Mouse (Mus musculus): ENCODE measurements around the gene Itgb5. TPM values are rescaled to one million over a fixed set of nuclear protein-coding genes. Genes with fewer than 3 reads are reported as not detected.

Itgb5 gene
- polyA plus RNA-seq (2015; fragmentation: Nextera tagmentation; extraction: Ambion mirVana): 61.4 and 80.2 TPM in 2 replicates

DNA sequence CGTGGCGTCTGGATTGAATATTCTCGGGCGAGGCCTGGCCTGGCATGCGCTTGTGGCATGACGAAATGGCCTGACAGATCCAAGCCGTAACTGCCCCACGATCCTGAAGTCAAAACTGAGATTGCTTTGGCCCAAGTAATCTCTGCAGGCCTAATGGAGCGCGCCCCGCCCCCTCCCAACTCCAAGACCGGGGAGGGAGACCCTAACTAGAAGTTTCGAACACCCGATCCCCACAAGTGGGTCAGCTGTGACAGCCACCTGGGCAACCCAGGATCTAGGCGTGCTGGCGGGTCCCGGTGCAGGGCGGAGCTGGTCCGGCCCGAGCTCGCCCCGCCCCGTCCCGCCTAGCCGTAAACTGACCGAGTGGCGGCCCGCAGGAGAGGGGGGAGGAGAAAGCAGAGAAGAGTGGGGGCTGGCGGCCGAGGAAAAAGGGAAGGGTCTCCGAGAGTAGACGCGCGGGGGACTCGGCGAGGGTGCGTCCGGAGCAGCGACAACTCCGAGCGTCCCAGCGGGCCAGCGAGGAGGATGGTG, at the start of gene Itgb5:
TSS of gene Itgb5 (plus strand) at position 365 of the 531 bp plus-strand sequence.
- H3K27me3 ChIP-seq: 0 out of 2 replicates have a peak, but pooled peaks cover 3% of the 10 kb centered on the region
- H3K27ac ChIP-seq: peak within 1 kb of the TSS; percentile 90
- WGBS: under 1% methylated on average over 43 of the region's 43 CpGs
- peaks cover 39% of the 10 kb centered on the region for H3K4me1 ChIP-seq (replicated peaks)
- H3K9ac ChIP-seq: peak within 1 kb of the TSS; percentile 92
- H3K4me2 ChIP-seq: peak within 1 kb of the TSS; percentile 87
- H3K36me3 ChIP-seq: no peaks in the 10 kb centered on the region
- H3K4me3 ChIP-seq: peak within 1 kb of the TSS; percentile 91
- peak; percentile 84 for ATAC-seq (replicated peaks; ENCODE audit: insufficient number of reproducible peaks, insufficient read depth, low FRiP score, low read depth)
- no peaks in the 10 kb centered on the region for H3K9me3 ChIP-seq (replicated peaks)

DNA sequence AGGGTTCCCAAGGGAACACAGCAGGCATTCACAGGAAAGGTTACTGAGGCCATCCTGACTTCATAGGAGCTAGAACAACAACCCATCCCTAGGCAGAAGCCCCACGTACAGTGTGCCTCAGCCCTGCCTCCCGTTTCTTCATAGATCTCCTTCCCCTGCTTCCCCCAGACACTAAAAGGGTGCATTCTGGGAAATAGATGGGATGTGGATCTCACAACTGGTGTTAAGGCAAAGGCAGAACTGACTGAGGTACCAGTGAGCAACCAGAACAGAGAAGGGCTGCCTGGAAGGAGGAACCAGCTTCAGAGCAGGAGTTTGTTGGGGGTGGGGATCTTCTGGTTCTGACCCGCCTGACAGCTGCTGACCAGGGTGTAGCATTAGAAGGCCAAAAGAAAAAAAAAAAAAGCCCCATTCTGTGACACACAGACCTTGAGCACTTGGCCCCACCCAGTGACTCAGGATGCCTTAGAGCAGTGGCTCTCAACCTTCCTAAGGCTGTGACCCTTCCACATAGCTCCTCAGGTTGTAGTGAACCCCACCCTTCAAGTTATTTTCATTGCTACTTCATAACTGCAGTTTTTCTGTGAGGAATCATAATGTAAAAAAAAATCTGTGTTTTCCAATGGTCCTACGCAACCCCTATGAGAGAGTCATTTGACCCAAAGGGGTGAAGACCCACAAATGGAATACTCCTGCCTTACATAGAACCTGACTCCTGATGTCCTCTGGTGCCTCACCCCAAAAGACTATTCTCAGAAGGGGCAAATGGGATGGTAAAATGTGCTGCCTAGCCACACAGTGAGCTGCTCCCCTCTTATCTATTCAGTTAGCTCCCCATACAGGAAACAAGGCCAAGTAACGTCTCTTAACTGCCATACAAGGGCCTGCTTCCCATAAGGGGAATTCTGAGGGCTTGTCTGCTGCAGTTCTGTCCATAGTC, 47.4 kb upstream of the Itgb5 start:
- Histone ChIP-seq H3K36me3 (no peaks in the 10 kb centered on the region), H3K27me3 (no peaks in the 10 kb centered on the region), H3K4me3 (no peak overlapping the region), H3K4me2 (no peak overlapping the region), H3K9ac (no peak overlapping the region), H3K4me1 (replicated peaks) (peaks cover 4% of the 10 kb centered on the region; the same call in 1 of the 2 replicates), H3K27ac (no peak overlapping the region), H3K9me3 (replicated peaks) (no peaks in the 10 kb centered on the region)
- 62% methylated on average over 5 of the region's 5 CpGs for WGBS
- ATAC-seq (replicated peaks; ENCODE audit: insufficient number of reproducible peaks, insufficient read depth, low FRiP score, low read depth): no peak

DNA sequence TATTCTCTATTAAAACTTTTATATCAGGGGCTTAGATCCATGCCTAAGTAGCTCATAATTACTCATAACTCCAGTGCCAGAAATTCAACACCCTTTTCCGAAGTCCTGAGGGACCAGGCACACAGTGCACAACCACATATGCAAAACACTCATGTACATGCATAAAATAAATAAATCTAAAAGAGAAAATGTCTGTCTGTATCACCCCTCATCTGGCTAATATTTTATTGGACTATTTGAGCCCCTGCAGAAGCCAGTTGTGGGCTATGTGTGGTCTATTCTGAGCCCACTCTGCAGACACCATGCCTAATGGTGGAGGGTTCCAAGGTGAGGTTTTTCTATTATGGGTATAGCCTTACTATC, 46.8 kb upstream of the Itgb5 start:
- WGBS: 80% methylated on average over 1 of the region's 1 CpGs

DNA sequence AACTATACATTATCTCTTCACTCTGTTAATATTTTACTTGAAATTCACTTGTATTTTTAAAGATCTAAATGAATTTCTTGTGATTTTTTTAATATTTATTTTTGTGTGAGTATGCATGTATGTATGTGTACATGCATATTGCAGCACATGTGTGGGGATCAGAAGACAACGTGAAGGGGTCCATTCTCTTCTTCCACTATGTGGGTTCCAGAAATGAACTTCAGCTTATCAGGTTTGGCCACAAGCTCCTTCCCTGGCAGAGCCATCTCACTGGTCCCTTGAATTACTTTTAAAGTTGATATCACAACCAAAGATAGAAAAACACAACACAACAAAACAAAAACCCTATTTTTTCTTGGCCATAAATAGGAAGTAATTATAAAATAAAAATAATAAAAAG, 44.9 kb upstream of the Itgb5 start:
- ATAC-seq (replicated peaks; ENCODE audit: insufficient number of reproducible peaks, insufficient read depth, low FRiP score, low read depth): no peak
- Histone ChIP-seq H3K4me3 (no peak overlapping the region), H3K36me3 (no peaks in the 10 kb centered on the region), H3K27me3 (no peaks in the 10 kb centered on the region), H3K27ac (no peak overlapping the region), H3K4me1 (replicated peaks) (peaks cover 9% of the 10 kb centered on the region; the same call in 1 of the 2 replicates), H3K9ac (no peak overlapping the region), H3K9me3 (replicated peaks) (no peaks in the 10 kb centered on the region), H3K4me2 (no peak overlapping the region)
- WGBS: 81% methylated on average over 1 of the region's 1 CpGs

More for the DNA sequence above, 46.8 kb upstream of the Itgb5 start:
- no peak for ATAC-seq (replicated peaks; ENCODE audit: insufficient number of reproducible peaks, insufficient read depth, low FRiP score, low read depth)
- no peak overlapping the region for H3K4me2 ChIP-seq
- H3K4me3 ChIP-seq: no peak overlapping the region
- H3K27ac ChIP-seq: no peak overlapping the region
- no peaks in the 10 kb centered on the region for H3K36me3 ChIP-seq
- H3K4me1 ChIP-seq (replicated peaks): peaks cover 9% of the 10 kb centered on the region; the same call in 1 of the 2 replicates
- no peaks in the 10 kb centered on the region for H3K9me3 ChIP-seq (replicated peaks)
- H3K27me3 ChIP-seq: no peaks in the 10 kb centered on the region
- H3K9ac ChIP-seq: no peak overlapping the region

DNA sequence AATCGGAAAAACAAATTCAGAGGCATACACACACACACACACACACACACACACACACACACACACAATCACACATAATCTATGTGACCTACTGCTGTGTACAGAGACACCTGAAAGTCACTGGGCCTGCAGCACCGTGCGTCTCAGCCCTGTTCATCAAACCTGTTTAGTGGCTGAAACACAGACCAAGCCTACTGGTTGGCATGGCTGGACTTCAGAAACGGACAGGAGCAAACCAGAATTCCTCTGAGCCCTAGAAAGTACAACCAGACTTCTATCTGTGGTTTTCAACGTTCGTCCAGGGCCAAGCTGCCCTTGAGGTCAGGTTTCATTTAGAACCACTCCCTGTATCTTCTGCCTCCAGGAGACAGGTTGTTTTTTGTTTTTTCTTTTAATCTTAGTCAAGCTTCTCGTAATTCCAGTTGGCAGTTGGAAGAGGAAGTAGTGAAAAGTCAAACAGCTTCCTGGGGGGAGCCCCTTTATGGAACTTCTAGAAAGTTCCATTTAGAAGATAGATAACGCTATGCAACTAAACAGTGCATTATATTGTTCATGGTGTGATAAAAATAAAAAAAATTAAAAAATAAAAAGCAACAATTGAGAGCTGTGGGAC, 44.3 kb upstream of the Itgb5 start:
- H3K4me3 ChIP-seq: no peak overlapping the region
- H3K27me3 ChIP-seq: no peaks in the 10 kb centered on the region
- no peaks in the 10 kb centered on the region for H3K9me3 ChIP-seq (replicated peaks)
- no peak overlapping the region for H3K4me2 ChIP-seq
- H3K27ac ChIP-seq: no peak overlapping the region
- no peak for ATAC-seq (replicated peaks; ENCODE audit: insufficient number of reproducible peaks, insufficient read depth, low FRiP score, low read depth)
- 60% methylated on average over 8 of the region's 8 CpGs for WGBS
- peaks cover 9% of the 10 kb centered on the region; the same call in 1 of the 2 replicates for H3K4me1 ChIP-seq (replicated peaks)
- no peaks in the 10 kb centered on the region for H3K36me3 ChIP-seq
- H3K9ac ChIP-seq: no peak overlapping the region

DNA sequence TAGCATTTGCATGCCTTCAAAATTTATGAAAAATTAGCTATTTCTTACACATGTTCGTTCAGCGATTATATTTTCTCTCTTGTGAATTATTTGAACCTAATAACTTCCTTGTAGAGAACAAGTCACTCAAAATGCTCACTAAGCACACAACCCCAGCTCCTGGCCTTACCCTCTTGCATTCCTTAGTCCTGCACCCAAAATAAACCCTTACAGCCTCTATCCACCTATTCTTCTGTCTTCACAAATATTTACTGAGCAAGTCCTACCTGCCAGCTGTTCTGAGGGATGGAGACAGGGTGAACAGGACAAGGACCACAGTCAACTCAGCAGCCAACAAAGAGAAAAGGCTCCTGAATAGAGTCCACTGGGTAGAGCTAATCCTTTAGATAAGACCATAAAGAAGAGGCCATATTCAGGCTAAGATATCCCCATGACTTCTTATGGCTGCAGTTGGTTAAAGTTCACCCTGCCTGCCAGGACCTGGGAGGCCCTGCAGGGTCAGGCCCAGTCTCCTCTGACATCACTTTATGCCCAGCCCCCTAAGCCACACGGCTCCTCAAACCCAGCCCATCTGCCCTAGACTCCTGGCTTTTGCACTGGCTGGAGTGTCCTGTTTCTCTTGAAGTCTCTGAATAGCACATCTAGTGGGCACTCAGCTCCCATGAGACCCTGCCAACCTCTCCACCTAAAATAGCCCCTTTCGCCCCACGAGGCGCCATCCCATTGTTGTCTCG, 42.6 kb upstream of the Itgb5 start:
- Histone ChIP-seq H3K4me2 (no peak overlapping the region), H3K27me3 (no peaks in the 10 kb centered on the region), H3K36me3 (no peaks in the 10 kb centered on the region), H3K27ac (no peak overlapping the region), H3K4me1 (replicated peaks) (peaks cover 9% of the 10 kb centered on the region; the same call in 1 of the 2 replicates), H3K4me3 (no peak overlapping the region), H3K9me3 (replicated peaks) (no peaks in the 10 kb centered on the region), H3K9ac (no peak overlapping the region)
- WGBS: 58% methylated on average over 7 of the region's 7 CpGs
- ATAC-seq (replicated peaks; ENCODE audit: insufficient number of reproducible peaks, insufficient read depth, low FRiP score, low read depth): no peak

DNA sequence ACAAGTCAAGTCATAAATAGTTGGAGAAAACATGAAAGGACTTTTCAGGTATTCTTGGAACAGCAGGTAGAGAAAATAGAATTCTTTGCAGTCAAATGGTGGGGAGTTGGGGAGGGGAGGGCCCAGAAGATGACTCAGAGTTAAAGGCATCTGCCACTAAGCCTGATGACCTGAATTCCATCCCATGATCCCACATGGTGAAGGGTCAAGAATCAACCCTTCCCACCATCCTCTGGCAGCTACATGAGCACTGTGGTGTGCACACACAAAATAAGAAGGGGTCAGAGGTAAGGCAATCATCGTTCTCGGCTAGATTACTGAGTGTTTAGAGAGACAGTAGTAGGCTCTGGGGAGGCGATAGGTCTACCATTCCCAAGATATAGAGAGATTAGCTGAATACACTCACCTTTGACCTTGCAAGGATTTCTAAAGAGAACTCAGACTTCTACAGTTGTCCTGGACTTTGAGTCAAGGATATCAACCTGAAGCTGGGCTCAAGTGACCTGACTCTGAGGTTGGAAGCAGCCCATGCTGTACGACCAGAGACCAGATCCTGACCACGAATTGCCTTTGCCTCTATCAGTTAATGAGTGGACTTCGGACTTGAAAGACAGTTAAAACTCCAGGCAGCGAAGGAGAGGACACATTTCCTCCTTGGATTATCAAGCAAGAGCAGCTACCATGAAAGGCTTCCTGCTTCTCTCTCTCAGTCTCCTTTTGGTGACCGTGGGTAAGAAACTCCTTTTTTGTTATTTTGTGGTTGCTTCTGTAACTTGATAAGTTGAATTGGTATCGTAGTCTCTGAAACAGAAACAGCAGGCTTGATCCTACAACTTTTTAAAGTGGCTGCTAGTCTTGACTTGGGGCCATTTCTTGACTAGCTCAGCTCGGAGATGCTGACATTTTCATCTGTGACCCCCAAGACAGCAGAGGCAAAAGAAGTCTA, 35.3 kb upstream of the Itgb5 start, which contains the start of gene Muc13:
TSS of gene Muc13 (plus strand) at position 192 of the 946 bp plus-strand sequence.
- 76% methylated on average over 10 of the region's 10 CpGs for WGBS

DNA sequence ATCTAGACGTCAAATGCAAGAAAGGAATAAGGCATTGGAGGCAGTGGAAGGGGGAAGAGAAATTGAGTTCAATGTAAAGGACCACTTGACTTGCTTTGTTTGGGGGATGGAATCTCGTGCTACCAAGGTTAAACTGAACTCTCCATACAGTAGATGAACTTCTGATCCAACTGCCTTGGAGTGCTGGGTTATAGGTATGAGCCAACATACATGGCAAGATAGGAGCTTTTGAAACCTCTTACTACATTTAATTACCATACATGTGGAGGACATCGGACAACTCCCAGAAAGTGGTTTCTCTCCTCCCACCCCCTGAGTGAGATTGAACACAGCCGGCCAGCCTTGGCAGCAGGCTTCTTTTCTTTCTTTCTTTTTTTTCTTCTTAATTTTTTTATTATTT, 34.4 kb upstream of the Itgb5 start:
- Histone ChIP-seq H3K4me2 (no peak overlapping the region), H3K27ac (no peak overlapping the region), H3K9me3 (replicated peaks) (no peaks in the 10 kb centered on the region), H3K36me3 (no peaks in the 10 kb centered on the region), H3K27me3 (no peaks in the 10 kb centered on the region), H3K4me3 (no peak overlapping the region), H3K9ac (no peak overlapping the region), H3K4me1 (replicated peaks) (no peaks in the 10 kb centered on the region)
- WGBS: 69% methylated on average over 4 of the region's 4 CpGs
- ATAC-seq (replicated peaks; ENCODE audit: insufficient number of reproducible peaks, insufficient read depth, low FRiP score, low read depth): no peak

More for the DNA sequence above, 35.3 kb upstream of the Itgb5 start, which contains the start of gene Muc13:
- no peaks in the 10 kb centered on the region for H3K9me3 ChIP-seq (replicated peaks)
- H3K4me2 ChIP-seq: no peak within 1 kb of the TSS
- H3K9ac ChIP-seq: no peak within 1 kb of the TSS
- no peaks in the 10 kb centered on the region for H3K27me3 ChIP-seq
- H3K27ac ChIP-seq: no peak within 1 kb of the TSS
- H3K36me3 ChIP-seq: no peaks in the 10 kb centered on the region
- no peaks in the 10 kb centered on the region for H3K4me1 ChIP-seq (replicated peaks)
- no peak for ATAC-seq (replicated peaks; ENCODE audit: insufficient number of reproducible peaks, insufficient read depth, low FRiP score, low read depth)
- no peak within 1 kb of the TSS for H3K4me3 ChIP-seq

DNA sequence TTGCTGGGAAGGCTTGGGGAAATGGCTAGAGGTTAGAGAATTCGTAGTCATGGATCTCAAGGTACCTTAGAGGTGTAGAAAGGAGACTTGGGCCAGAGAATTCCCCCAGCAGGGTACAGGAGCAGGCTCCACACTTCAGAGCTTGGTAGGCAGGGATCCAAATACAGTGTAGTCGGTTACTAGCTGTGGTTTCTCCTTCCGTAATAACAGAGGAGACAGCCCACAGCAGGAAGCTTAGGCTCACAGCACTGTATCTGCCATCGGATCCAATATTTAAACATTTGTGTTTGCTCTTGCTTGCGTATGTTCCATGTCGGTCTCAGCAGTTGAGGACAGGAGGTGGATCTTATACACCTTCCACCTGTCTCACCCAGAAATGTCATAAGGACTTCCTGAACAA, 33.6 kb upstream of the Itgb5 start:
- no peak overlapping the region for H3K4me3 ChIP-seq
- no peak for ATAC-seq (replicated peaks; ENCODE audit: insufficient number of reproducible peaks, insufficient read depth, low FRiP score, low read depth)
- no peaks in the 10 kb centered on the region for H3K4me1 ChIP-seq (replicated peaks)
- no peaks in the 10 kb centered on the region for H3K27me3 ChIP-seq
- no peak overlapping the region for H3K4me2 ChIP-seq
- H3K27ac ChIP-seq: no peak overlapping the region
- H3K9me3 ChIP-seq (replicated peaks): no peaks in the 10 kb centered on the region
- no peaks in the 10 kb centered on the region for H3K36me3 ChIP-seq
- no peak overlapping the region for H3K9ac ChIP-seq
- WGBS: 70% methylated on average over 6 of the region's 6 CpGs

DNA sequence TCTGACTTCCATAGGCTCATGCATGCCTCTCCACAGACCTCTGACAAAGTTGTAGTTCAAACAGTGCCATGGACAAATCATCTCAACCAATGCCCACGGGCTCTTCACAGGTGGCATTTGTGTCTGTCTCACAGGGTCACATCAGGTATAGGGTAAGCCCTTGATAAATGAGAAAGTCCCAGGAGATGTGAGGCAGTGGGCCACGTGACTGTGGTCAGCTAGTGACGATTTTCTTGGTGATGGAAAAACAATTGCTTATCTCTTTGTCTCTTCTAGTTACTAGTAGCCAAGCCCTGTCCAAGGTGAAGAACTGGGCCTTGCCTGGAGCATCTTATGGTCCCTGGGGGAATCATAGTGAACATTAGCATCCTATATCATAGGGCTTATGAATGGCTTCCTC, 32.7 kb upstream of the Itgb5 start:
- ATAC-seq (replicated peaks; ENCODE audit: insufficient number of reproducible peaks, insufficient read depth, low FRiP score, low read depth): no peak
- no peak overlapping the region for H3K9ac ChIP-seq
- H3K4me1 ChIP-seq (replicated peaks): no peaks in the 10 kb centered on the region
- no peak overlapping the region for H3K27ac ChIP-seq
- no peaks in the 10 kb centered on the region for H3K36me3 ChIP-seq
- H3K4me3 ChIP-seq: no peak overlapping the region
- no peaks in the 10 kb centered on the region for H3K27me3 ChIP-seq
- WGBS: 69% methylated on average over 3 of the region's 3 CpGs
- H3K9me3 ChIP-seq (replicated peaks): no peaks in the 10 kb centered on the region
- H3K4me2 ChIP-seq: no peak overlapping the region
